Mouse (Mus musculus) forebrain, postnatal 0 days (tissue): Measurements from ENCODE around the gene Proca1. TPM values are rescaled to one million over a fixed set of nuclear protein-coding genes. Genes with fewer than 3 reads are reported as not detected.
A peak's percentile ranks its signal among the peaks of the same experiment; 100 is the strongest.

ENCODE experiments used
- ATAC-seq: fragments of 200-750 bp; cut with Nextera tagmentation; 2 replicates; pipeline ENCODE4 v1.8.0; 2017; ENCODE audit warnings: mild to moderate bottlenecking, moderate library complexity
- DNase-seq: peaks from one replicate; pipeline ENCODE4 v3.0.0-alpha.2; 2015
- H3K27ac ChIP-seq: fragments of 300-500 bp; sonication (generic); 2 replicates; pipeline ENCODE4 v1.5.1; 2014; ENCODE audit warnings: low read depth, mild to moderate bottlenecking, antibody characterized with exemption, low read length, moderate library complexity, mixed read lengths
- H3K27me3 ChIP-seq: fragments of 300-500 bp; sonication (generic); 2 replicates; pipeline ENCODE4 v1.6.1; 2014; ENCODE audit warnings: mild to moderate bottlenecking, low read length, mixed read lengths; ENCODE audit not compliant: insufficient read depth
- H3K36me3 ChIP-seq: fragments of 300-500 bp; sonication (generic); 2 replicates; pipeline ENCODE4 v1.6.1; 2014; ENCODE audit warnings: mild to moderate bottlenecking, moderate library complexity; ENCODE audit not compliant: insufficient read depth
- H3K4me1 ChIP-seq: fragments of 300-500 bp; sonication (generic); 2 replicates; pipeline ENCODE4 v1.6.1; 2014; ENCODE audit warnings: antibody characterized with exemption; ENCODE audit not compliant: insufficient read depth
- H3K4me2 ChIP-seq: fragments of 300-500 bp; sonication (generic); 2 replicates; pipeline ENCODE4 v1.6.1; 2014; ENCODE audit warnings: low read depth, mild to moderate bottlenecking, moderate library complexity
- H3K4me3 ChIP-seq: fragments of 300-500 bp; sonication (generic); 2 replicates; pipeline ENCODE4 v1.5.1; 2014; ENCODE audit warnings: low read depth, low read length, mixed read lengths
- H3K9ac ChIP-seq: fragments of 300-500 bp; sonication (generic); 2 replicates; pipeline ENCODE4 v1.6.1; 2014; ENCODE audit warnings: mild to moderate bottlenecking
- H3K9me3 ChIP-seq: fragments of 300-500 bp; sonication (generic); 2 replicates; pipeline ENCODE4 v1.6.1; 2016; ENCODE audit warnings: low read length
- CTCF ChIP-seq: sonication (generic); IDR thresholded peaks from 2 replicates; pipeline ENCODE4 v1.5.1; 2016; ENCODE audit warnings: antibody characterized with exemption, control low read depth, low read depth
- WGBS: fragments of 180-500 bp; shearing (Covaris S2); extraction: QIAGEN DNeasy Blood & Tissue Kit; methylation state at CpG from one replicate; pipeline ENCODE4 v1.1.7; 2014; 5-methylcytosine and 5-hydroxymethylcytosine counted together
- polyA plus RNA-seq: library from polyadenylated mRNA; unstranded; fragments of >200 nt; fragmentation: Nextera tagmentation; extraction: Ambion mirVana; gene quantifications from 2 replicates; pipeline ENCODE4 v1.2.1, GENCODE M21; 2015
- total RNA-seq: library from RNA; depleted of rRNA; stranded (reverse); fragments of >200 nt; gene quantifications from 2 replicates; pipeline ENCODE4 v1.2.3, GENCODE M21; 2014

Proca1 gene
- total and polyA plus RNA-seq, 2 experiments from 2014 or later: 0.81 to 3.3 TPM

DNA sequence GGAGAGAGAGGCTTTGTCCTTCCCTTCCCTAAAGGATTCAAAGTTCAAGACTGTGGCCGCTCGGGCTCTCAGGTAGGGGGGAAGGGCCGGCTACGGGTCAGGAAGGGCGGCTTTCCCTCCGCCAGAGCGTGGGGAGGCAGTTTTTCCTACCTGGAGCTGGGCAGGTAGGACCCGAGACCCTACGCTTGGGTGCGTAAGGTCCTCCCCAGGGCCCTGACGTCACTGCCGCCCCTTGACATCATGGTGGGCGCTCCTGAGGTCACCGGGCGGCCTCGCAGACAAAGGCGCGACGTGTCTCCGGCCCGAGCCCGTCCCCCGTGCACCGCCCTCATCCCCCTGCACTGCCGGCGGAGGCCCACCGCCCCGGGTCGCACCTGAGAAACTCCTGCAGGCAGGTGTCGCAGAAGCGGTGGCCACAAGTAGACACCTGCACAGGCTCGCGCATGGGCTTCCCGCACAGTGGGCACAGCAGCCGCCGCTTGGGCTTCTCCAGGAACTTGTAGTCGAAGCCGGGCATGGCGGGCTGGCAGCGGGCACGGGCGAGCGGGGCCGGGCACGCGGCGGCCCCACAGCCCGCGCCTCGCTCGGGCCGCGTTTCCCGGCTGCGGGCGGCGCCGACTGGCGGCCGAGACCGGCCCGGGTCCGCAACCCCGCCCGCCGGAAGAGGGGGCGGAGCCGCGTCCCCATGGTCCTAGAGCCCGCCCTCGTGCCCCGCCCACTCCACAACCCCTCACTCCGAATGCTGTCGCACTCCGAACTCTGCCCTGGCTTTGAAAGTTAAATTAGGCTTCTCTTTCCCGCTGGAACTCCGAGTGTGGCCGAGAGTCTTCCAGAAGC, 28.1 kb upstream of the Proca1 start, which contains the start of gene Traf4:
TSS of gene Traf4 (minus strand) at position 666 of the 837 bp plus-strand sequence.
- Histone ChIP-seq H3K4me1 (peaks cover 13% of the 10 kb centered on the region), H3K27ac (peak within 1 kb of the TSS; percentile 96), H3K9ac (peak within 1 kb of the TSS; percentile 89), H3K4me3 (peak within 1 kb of the TSS; percentile 67), H3K36me3 (peaks cover 19% of the 10 kb centered on the region), H3K9me3 (no peaks in the 10 kb centered on the region), H3K4me2 (peak within 1 kb of the TSS; percentile 89), H3K27me3 (no peaks in the 10 kb centered on the region)
- under 1% methylated on average over 71 of the region's 78 CpGs for WGBS
- ATAC-seq (peak; percentile 89), DNase-seq (peak; percentile 90)
- no peak; the same call in 1 of the 2 replicates for TF ChIP-seq CTCF

DNA sequence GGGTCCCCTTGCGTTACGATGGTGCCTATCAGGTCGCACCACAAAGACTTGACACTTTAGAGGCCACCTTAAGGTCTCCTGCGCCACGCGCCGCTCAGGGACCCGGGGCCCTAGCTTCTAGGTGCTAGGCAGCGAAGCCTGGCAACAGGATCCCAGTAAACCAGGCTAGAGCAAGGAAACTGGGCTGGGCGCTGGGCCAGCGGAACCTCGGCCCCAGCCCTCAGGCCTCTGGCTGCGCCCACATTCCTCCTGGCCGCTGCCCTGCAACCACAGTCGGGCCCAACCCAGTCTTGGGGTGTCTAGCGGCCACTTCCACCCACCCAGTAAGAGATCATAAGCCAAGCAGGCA, 27.5 kb upstream of the Proca1 start:
- H3K27me3 ChIP-seq: no peaks in the 10 kb centered on the region
- peak overlapping the region; percentile 67 for H3K4me3 ChIP-seq
- DNase-seq: no peak
- ATAC-seq: peak; percentile 37
- peak overlapping the region; percentile 54; the same call in 1 of the 2 replicates for H3K27ac ChIP-seq
- peak overlapping the region; percentile 89 for H3K9ac ChIP-seq
- peak overlapping the region; percentile 89 for H3K4me2 ChIP-seq
- TF ChIP-seq CTCF: no peak
- H3K9me3 ChIP-seq: no peaks in the 10 kb centered on the region
- WGBS: 3% methylated on average over 16 of the region's 16 CpGs
- H3K36me3 ChIP-seq: peaks cover 13% of the 10 kb centered on the region
- peaks cover 13% of the 10 kb centered on the region for H3K4me1 ChIP-seq

DNA sequence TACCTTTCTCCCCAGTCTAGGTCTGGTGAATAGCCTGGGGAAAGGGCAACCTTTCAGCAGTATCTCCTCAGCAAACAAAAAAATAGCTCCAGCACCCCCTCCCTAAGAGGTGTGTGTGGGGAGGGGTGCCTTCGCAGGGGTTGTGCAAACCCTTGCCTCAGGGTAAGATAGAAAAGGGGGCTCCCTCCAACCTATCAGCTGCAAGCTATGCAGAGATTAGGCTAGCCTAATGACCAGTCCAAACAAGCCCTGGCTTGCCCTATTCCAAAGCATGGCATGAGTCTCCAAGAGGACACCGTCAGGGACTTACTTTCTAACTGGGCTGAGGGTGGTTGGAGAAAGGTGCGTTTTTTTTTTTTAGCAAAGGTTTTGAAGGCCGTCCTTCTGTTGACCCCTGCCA, 27.0 kb upstream of the Proca1 start:
- Histone ChIP-seq H3K4me3 (0 out of 2 replicates have a peak overlapping the region, but pooled peaks have one; percentile 67), H3K9ac (peak overlapping the region; percentile 89; the same call in 1 of the 2 replicates), H3K9me3 (no peaks in the 10 kb centered on the region), H3K27ac (no peak overlapping the region), H3K36me3 (peaks cover 9% of the 10 kb centered on the region), H3K4me2 (peak overlapping the region; percentile 89), H3K4me1 (peaks cover 13% of the 10 kb centered on the region), H3K27me3 (no peaks in the 10 kb centered on the region)
- TF ChIP-seq CTCF: no peak
- ATAC-seq (no peak), DNase-seq (no peak)
- 54% methylated on average over 4 of the region's 4 CpGs for WGBS

DNA sequence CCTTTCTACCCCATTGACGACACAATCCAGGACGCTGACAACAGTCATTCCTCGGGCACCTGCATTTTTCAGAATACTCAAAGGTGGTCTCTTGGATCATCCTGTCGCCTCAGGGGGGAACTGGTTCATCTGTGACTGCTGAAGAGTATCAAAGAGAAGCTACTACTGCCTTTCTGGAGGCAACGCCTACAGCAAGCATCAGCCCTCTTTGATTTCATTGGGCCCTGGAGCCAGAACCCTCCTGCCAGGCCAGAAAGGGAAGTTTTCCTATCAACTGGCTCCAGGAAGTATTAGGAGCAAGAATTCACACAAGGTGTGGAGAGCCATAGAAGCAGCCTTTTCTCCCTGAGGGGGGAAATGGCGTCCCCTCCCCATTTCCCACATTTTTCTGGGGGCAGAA, 26.6 kb upstream of the Proca1 start:
- Histone ChIP-seq H3K4me3 (no peak overlapping the region), H3K4me2 (no peak overlapping the region), H3K27ac (no peak overlapping the region), H3K9ac (no peak overlapping the region), H3K36me3 (0 out of 2 replicates have a peak, but pooled peaks cover 4% of the 10 kb centered on the region), H3K27me3 (no peaks in the 10 kb centered on the region), H3K4me1 (peaks cover 13% of the 10 kb centered on the region), H3K9me3 (no peaks in the 10 kb centered on the region)
- TF ChIP-seq CTCF: no peak
- WGBS: 83% methylated on average over 6 of the region's 6 CpGs
- no peak for ATAC-seq
- no peak for DNase-seq

GRCm38 (mm10) chr11:78167257-78167959, 25.8 kb upstream of the Proca1 start:
- no peak for TF ChIP-seq CTCF
- Histone ChIP-seq H3K27ac (no peak overlapping the region), H3K4me1 (peaks cover 13% of the 10 kb centered on the region), H3K4me2 (no peak overlapping the region), H3K36me3 (no peaks in the 10 kb centered on the region), H3K9me3 (no peaks in the 10 kb centered on the region), H3K9ac (no peak overlapping the region), H3K4me3 (no peak overlapping the region), H3K27me3 (no peaks in the 10 kb centered on the region)
- no peak for DNase-seq
- 89% methylated on average over 14 of the region's 14 CpGs for WGBS
- no peak for ATAC-seq

- H3K9ac ChIP-seq: no peak overlapping the region
- no peak overlapping the region for H3K4me2 ChIP-seq
- no peak overlapping the region for H3K4me3 ChIP-seq
- no peak overlapping the region for H3K27ac ChIP-seq
- no peaks in the 10 kb centered on the region for H3K9me3 ChIP-seq
- no peak for TF ChIP-seq CTCF
- 61% methylated on average over 19 of the region's 19 CpGs for WGBS
- no peaks in the 10 kb centered on the region for H3K27me3 ChIP-seq
- no peak for DNase-seq
- peaks cover 6% of the 10 kb centered on the region for H3K4me1 ChIP-seq
- no peak for ATAC-seq
- no peaks in the 10 kb centered on the region for H3K36me3 ChIP-seq
Measured at GRCm38 (mm10) chr11:78168541-78169468, 24.4 kb upstream of the Proca1 start.
